Mouse (Mus musculus) hindbrain, postnatal 0 days (tissue): ENCODE measurements around the gene Zan. TPM values are rescaled to one million over a fixed set of nuclear protein-coding genes. Genes with fewer than 3 reads are reported as not detected.

Experiments
- ATAC-seq: fragments of 200-750 bp; cut with Nextera tagmentation; 2 replicates; pipeline ENCODE4 v1.8.0; 2017; ENCODE audit warnings: mild to moderate bottlenecking, moderate TSS enrichment, moderate library complexity
- DNase-seq: peaks from one replicate; pipeline ENCODE4 v3.0.0-alpha.2; 2015; ENCODE audit warnings: low spot score
- H3K27ac ChIP-seq: fragments of 300-500 bp; sonication (generic); 2 replicates; pipeline ENCODE4 v1.5.1; 2014; ENCODE audit warnings: mild to moderate bottlenecking
- H3K27me3 ChIP-seq: fragments of 300-500 bp; sonication (generic); 2 replicates; pipeline ENCODE4 v1.6.1; 2014; ENCODE audit warnings: low read length, mixed read lengths; ENCODE audit not compliant: insufficient read depth
- H3K36me3 ChIP-seq: fragments of 300-500 bp; sonication (generic); 2 replicates; pipeline ENCODE4 v1.6.1; 2014; ENCODE audit warnings: low read length, mixed read lengths; ENCODE audit not compliant: insufficient read depth
- H3K4me1 ChIP-seq: fragments of 300-500 bp; sonication (generic); 2 replicates; pipeline ENCODE4 v1.6.1; 2014; ENCODE audit warnings: antibody characterized with exemption, low read length, mixed read lengths; ENCODE audit not compliant: insufficient read depth
- H3K4me2 ChIP-seq: fragments of 300-500 bp; sonication (generic); 2 replicates; pipeline ENCODE4 v1.6.1; 2014; ENCODE audit warnings: low read depth, mild to moderate bottlenecking, low read length, moderate library complexity, mixed read lengths
- H3K4me3 ChIP-seq: fragments of 300-500 bp; sonication (generic); 2 replicates; pipeline ENCODE4 v1.5.1; 2014; ENCODE audit warnings: low read length
- H3K9ac ChIP-seq: fragments of 300-500 bp; sonication (generic); replicated peaks from 2 replicates; pipeline ENCODE4 v1.6.1; 2014; ENCODE audit warnings: mild to moderate bottlenecking, low read length, moderate library complexity, mixed read lengths
- H3K9me3 ChIP-seq: fragments of 300-500 bp; sonication (generic); 2 replicates; pipeline ENCODE4 v1.6.1; 2016; ENCODE audit warnings: low read length, mixed read lengths
- CTCF ChIP-seq: IDR thresholded peaks from 2 replicates; pipeline ENCODE4 v1.5.1; 2016; ENCODE audit warnings: antibody characterized with exemption, control low read depth, low read depth
- WGBS: fragments of 180-500 bp; shearing (Covaris S2); extraction: QIAGEN DNeasy Blood & Tissue Kit; methylation state at CpG from one replicate; pipeline ENCODE4 v1.1.7; 2014; 5-methylcytosine and 5-hydroxymethylcytosine counted together
- polyA plus RNA-seq: library from polyadenylated mRNA; unstranded; fragments of >200 nt; fragmentation: Nextera tagmentation; extraction: Ambion mirVana; gene quantifications from 2 replicates; pipeline ENCODE4 v1.2.1, GENCODE M21; 2015
- total RNA-seq: library from RNA; depleted of rRNA; stranded (reverse); fragments of >200 nt; gene quantifications from 2 replicates; pipeline ENCODE4 v1.2.3, GENCODE M21; 2014

Gene Zan
- total and polyA plus RNA-seq, 2 experiments from 2014 or later: 0.15 to 1.6 TPM

GRCm38 (mm10) chr5:137349384-137350204 is 127.3 kb downstream of the Zan start, which contains the start of gene Ephb4:
Gene Ephb4, plus strand, starts transcription at chr5:137350109.
- peak within 1 kb of the TSS; percentile 57 for H3K4me3 ChIP-seq
- no peaks in the 10 kb centered on the region for H3K36me3 ChIP-seq
- peak; percentile 56 for TF ChIP-seq CTCF
- H3K4me2 ChIP-seq: peak within 1 kb of the TSS; percentile 86
- WGBS: under 1% methylated on average over 31 of the region's 32 CpGs
- ATAC-seq (peak; percentile 94), DNase-seq (peak; percentile 85)
- H3K9ac ChIP-seq: peak within 1 kb of the TSS; percentile 55
- no peaks in the 10 kb centered on the region for H3K9me3 ChIP-seq
- H3K27ac ChIP-seq: peak within 1 kb of the TSS; percentile 62
- H3K27me3 ChIP-seq: 0 out of 2 replicates have a peak, but pooled peaks cover 6% of the 10 kb centered on the region
- 0 out of 2 replicates have a peak, but pooled peaks cover 15% of the 10 kb centered on the region for H3K4me1 ChIP-seq

- Histone ChIP-seq H3K27me3 (0 out of 2 replicates have a peak, but pooled peaks cover 6% of the 10 kb centered on the region), H3K4me3 (peak overlapping the region; percentile 57), H3K27ac (peak overlapping the region; percentile 37; the same call in 1 of the 2 replicates), H3K36me3 (no peaks in the 10 kb centered on the region), H3K4me1 (0 out of 2 replicates have a peak, but pooled peaks cover 15% of the 10 kb centered on the region), H3K4me2 (peak overlapping the region; percentile 86), H3K9me3 (0 out of 2 replicates have a peak, but pooled peaks cover 1% of the 10 kb centered on the region), H3K9ac (peak overlapping the region; percentile 52)
- 1% methylated on average over 33 of the region's 33 CpGs for WGBS
- DNase-seq (no peak), ATAC-seq (no peak)
- TF ChIP-seq CTCF: no peak
Measured at GRCm38 (mm10) chr5:137348482-137349383, 128.1 kb downstream of the Zan start.

GRCm38 (mm10) chr5:137347856-137348255 is 129.0 kb downstream of the Zan start:
- Histone ChIP-seq H3K9ac (no peak overlapping the region), H3K4me3 (no peak overlapping the region), H3K4me1 (0 out of 2 replicates have a peak, but pooled peaks cover 15% of the 10 kb centered on the region), H3K4me2 (no peak overlapping the region), H3K36me3 (no peaks in the 10 kb centered on the region), H3K27ac (no peak overlapping the region), H3K9me3 (0 out of 2 replicates have a peak, but pooled peaks cover 2% of the 10 kb centered on the region), H3K27me3 (0 out of 2 replicates have a peak, but pooled peaks cover 6% of the 10 kb centered on the region)
- ATAC-seq (no peak), DNase-seq (no peak)
- WGBS: 33% methylated on average over 7 of the region's 7 CpGs
- TF ChIP-seq CTCF: no peak

GRCm38 (mm10) chr5:137346983-137347382 is 129.9 kb downstream of the Zan start:
- no peak overlapping the region for H3K27ac ChIP-seq
- ATAC-seq (no peak), DNase-seq (no peak)
- H3K27me3 ChIP-seq: 0 out of 2 replicates have a peak, but pooled peaks cover 6% of the 10 kb centered on the region
- H3K36me3 ChIP-seq: no peaks in the 10 kb centered on the region
- H3K4me3 ChIP-seq: no peak overlapping the region
- WGBS: 87% methylated on average over 4 of the region's 4 CpGs
- no peak overlapping the region for H3K4me2 ChIP-seq
- TF ChIP-seq CTCF: no peak
- H3K4me1 ChIP-seq: 0 out of 2 replicates have a peak, but pooled peaks cover 15% of the 10 kb centered on the region
- H3K9me3 ChIP-seq: 0 out of 2 replicates have a peak, but pooled peaks cover 2% of the 10 kb centered on the region
- H3K9ac ChIP-seq: no peak overlapping the region

GRCm38 (mm10) chr5:137346388-137346787 is 130.5 kb downstream of the Zan start:
- H3K27me3 ChIP-seq: 0 out of 2 replicates have a peak, but pooled peaks cover 6% of the 10 kb centered on the region
- H3K27ac ChIP-seq: no peak overlapping the region
- 90% methylated on average over 1 of the region's 1 CpGs for WGBS
- no peak overlapping the region for H3K9ac ChIP-seq
- DNase-seq (no peak), ATAC-seq (no peak)
- H3K9me3 ChIP-seq: 0 out of 2 replicates have a peak, but pooled peaks cover 2% of the 10 kb centered on the region
- H3K36me3 ChIP-seq: no peaks in the 10 kb centered on the region
- H3K4me2 ChIP-seq: no peak overlapping the region
- H3K4me3 ChIP-seq: no peak overlapping the region
- 0 out of 2 replicates have a peak, but pooled peaks cover 13% of the 10 kb centered on the region for H3K4me1 ChIP-seq
- TF ChIP-seq CTCF: no peak

- 0 out of 2 replicates have a peak, but pooled peaks cover 6% of the 10 kb centered on the region for H3K27me3 ChIP-seq
- WGBS: 31% methylated on average over 9 of the region's 9 CpGs
- no peak overlapping the region for H3K27ac ChIP-seq
- H3K9ac ChIP-seq: no peak overlapping the region
- no peak for TF ChIP-seq CTCF
- H3K4me2 ChIP-seq: no peak overlapping the region
- no peak for ATAC-seq
- DNase-seq: no peak
- H3K4me3 ChIP-seq: no peak overlapping the region
- H3K4me1 ChIP-seq: 0 out of 2 replicates have a peak, but pooled peaks cover 11% of the 10 kb centered on the region
- H3K36me3 ChIP-seq: no peaks in the 10 kb centered on the region
- 0 out of 2 replicates have a peak, but pooled peaks cover 2% of the 10 kb centered on the region for H3K9me3 ChIP-seq
Measured at GRCm38 (mm10) chr5:137345821-137346220, 131.0 kb downstream of the Zan start.
